Mouse (Mus musculus) small intestine, adult 2 months (tissue): ENCODE measurements around the gene Polr2a. TPM values are rescaled to one million over a fixed set of nuclear protein-coding genes. Genes with fewer than 3 reads are reported as not detected.

Experiments
- H3K27ac ChIP-seq: fragments of 200-500 bp; 2 replicates; pipeline ENCODE4 v1.5.1; 2012; ENCODE audit warnings: low read depth, low read length, control low read depth, inconsistent platforms; ENCODE audit not compliant: insufficient read depth
- H3K27me3 ChIP-seq: fragments of 200-500 bp; 2 replicates; pipeline ENCODE4 v1.6.1; 2012; ENCODE audit warnings: mild to moderate bottlenecking, moderate library complexity, low read length, inconsistent platforms; ENCODE audit not compliant: control insufficient read depth, insufficient read depth
- H3K36me3 ChIP-seq: fragments of 200-500 bp; 2 replicates; pipeline ENCODE4 v1.6.1; 2012; ENCODE audit warnings: mild to moderate bottlenecking, low read length, control low read depth, inconsistent platforms; ENCODE audit not compliant: control insufficient read depth, insufficient read depth
- H3K4me1 ChIP-seq: fragments of 200-500 bp; 2 replicates; pipeline ENCODE4 v1.6.1; 2012; ENCODE audit warnings: low read length, inconsistent platforms, mixed read lengths; ENCODE audit not compliant: control insufficient read depth, insufficient read depth, insufficient read length
- H3K4me3 ChIP-seq: fragments of 200-500 bp; 2 replicates; pipeline ENCODE4 v1.5.1; 2012; ENCODE audit warnings: low read depth, mild to moderate bottlenecking, control low read depth, inconsistent platforms, low read length, moderate library complexity
- CTCF ChIP-seq: fragments of 200-500 bp; IDR thresholded peaks from 2 replicates; pipeline ENCODE4 v1.5.1; 2012; ENCODE audit warnings: low read depth, mild to moderate bottlenecking, control low read depth, inconsistent platforms, low read length, moderate library complexity, mixed read lengths; ENCODE audit not compliant: insufficient replicate concordance, insufficient read length; ENCODE audit errors: extremely low read depth
- POLR2A ChIP-seq: fragments of 200-500 bp; IDR thresholded peaks from 2 replicates; pipeline ENCODE4 v1.6.1; 2012; ENCODE audit warnings: low read depth, mild to moderate bottlenecking, control low read depth, inconsistent platforms, low read length, moderate library complexity
- WGBS: fragments of 180-500 bp; shearing (Covaris S2); methylation state at CpG from one replicate; pipeline ENCODE4 v1.1.7; 2018; 5-methylcytosine and 5-hydroxymethylcytosine counted together
- polyA plus RNA-seq: library from polyadenylated mRNA; depleted of rRNA; stranded (reverse); fragments of >200 nt; gene quantifications from 2 replicates; pipeline ENCODE4 v1.2.3, GENCODE M21; 2012

Polr2a gene
- polyA plus RNA-seq, 1 experiment, result 62.3 TPM

GRCm38 (mm10) chr11:69720852-69721251 lies 37.6 kb downstream of the Polr2a start:
- WGBS, result 75% methylated on average over 6 of the region's 6 CpGs
- no peak overlapping the region for H3K4me3 ChIP-seq
- TF ChIP-seq CTCF, result no peak
- no peak for TF ChIP-seq POLR2A
- H3K4me1 ChIP-seq, result peaks cover 5% of the 10 kb centered on the region; the same call in 1 of the 2 replicates
- no peak overlapping the region for H3K27ac ChIP-seq
- no peaks in the 10 kb centered on the region for H3K27me3 ChIP-seq
- H3K36me3 ChIP-seq, result no peaks in the 10 kb centered on the region

GRCm38 (mm10) chr11:69719423-69719822 lies 39.0 kb downstream of the Polr2a start:
- Histone ChIP-seq H3K27ac (no peak overlapping the region), H3K4me1 (peaks cover 5% of the 10 kb centered on the region; the same call in 1 of the 2 replicates), H3K27me3 (no peaks in the 10 kb centered on the region), H3K4me3 (no peak overlapping the region), H3K36me3 (no peaks in the 10 kb centered on the region)
- 79% methylated on average over 6 of the region's 6 CpGs for WGBS
- TF ChIP-seq POLR2A (no peak), CTCF (no peak; the same call in 1 of the 2 replicates)

- Histone ChIP-seq H3K27ac (no peak overlapping the region; the same call in 1 of the 2 replicates), H3K36me3 (no peaks in the 10 kb centered on the region), H3K4me3 (no peak overlapping the region), H3K4me1 (peaks cover 5% of the 10 kb centered on the region; the same call in 1 of the 2 replicates), H3K27me3 (no peaks in the 10 kb centered on the region)
- TF ChIP-seq CTCF, result no peak
- TF ChIP-seq POLR2A, result no peak
- 18% methylated on average over 15 of the region's 15 CpGs for WGBS
Measured at GRCm38 (mm10) chr11:69718661-69719060, 39.8 kb downstream of the Polr2a start.

- no peak overlapping the region for H3K27ac ChIP-seq
- H3K4me1 ChIP-seq, result peaks cover 5% of the 10 kb centered on the region; the same call in 1 of the 2 replicates
- 71% methylated on average over 4 of the region's 4 CpGs for WGBS
- no peaks in the 10 kb centered on the region for H3K27me3 ChIP-seq
- no peaks in the 10 kb centered on the region for H3K36me3 ChIP-seq
- H3K4me3 ChIP-seq, result no peak overlapping the region
- TF ChIP-seq POLR2A, result no peak
- no peak for TF ChIP-seq CTCF
Measured at GRCm38 (mm10) chr11:69716953-69717352, 41.5 kb downstream of the Polr2a start.

- no peak overlapping the region for H3K27ac ChIP-seq
- TF ChIP-seq CTCF (no peak), POLR2A (no peak)
- no peaks in the 10 kb centered on the region for H3K27me3 ChIP-seq
- H3K4me3 ChIP-seq, result no peak overlapping the region
- H3K36me3 ChIP-seq, result no peaks in the 10 kb centered on the region
- 21% methylated on average over 5 of the region's 5 CpGs for WGBS
- H3K4me1 ChIP-seq, result peaks cover 5% of the 10 kb centered on the region; the same call in 1 of the 2 replicates
Measured at GRCm38 (mm10) chr11:69715929-69716328, 42.5 kb downstream of the Polr2a start.

- no peaks in the 10 kb centered on the region for H3K36me3 ChIP-seq
- no peak overlapping the region for H3K27ac ChIP-seq
- 70% methylated on average over 9 of the region's 9 CpGs for WGBS
- no peaks in the 10 kb centered on the region for H3K27me3 ChIP-seq
- peak; percentile 55; the same call in 1 of the 2 replicates for TF ChIP-seq CTCF
- TF ChIP-seq POLR2A, result no peak
- H3K4me3 ChIP-seq, result no peak overlapping the region
- H3K4me1 ChIP-seq, result peaks cover 5% of the 10 kb centered on the region; the same call in 1 of the 2 replicates
Measured at GRCm38 (mm10) chr11:69715482-69715881, 43.0 kb downstream of the Polr2a start.

GRCm38 (mm10) chr11:69714636-69715329 lies 43.7 kb downstream of the Polr2a start:
- peaks cover 5% of the 10 kb centered on the region; the same call in 1 of the 2 replicates for H3K4me1 ChIP-seq
- no peak overlapping the region for H3K4me3 ChIP-seq
- H3K27ac ChIP-seq, result no peak overlapping the region
- WGBS, result 66% methylated on average over 18 of the region's 18 CpGs
- no peaks in the 10 kb centered on the region for H3K27me3 ChIP-seq
- TF ChIP-seq CTCF (no peak), POLR2A (no peak)
- no peaks in the 10 kb centered on the region for H3K36me3 ChIP-seq
